Mouse (Mus musculus) adrenal gland, postnatal 10 days (tissue): ENCODE results near the gene Dock6. TPM values are rescaled to one million over a fixed set of nuclear protein-coding genes. Genes with fewer than 3 reads are reported as not detected.

Source experiments
- DNase-seq: peaks from one replicate; pipeline ENCODE4 v3.0.0; 2021; ENCODE audit warnings: mixed read lengths
- total RNA-seq, 2 experiments: library from RNA; stranded (reverse); gene quantifications; 2 replicates each; pipeline ENCODE4 v1.2.3; 2021

Dock6 gene
- total RNA-seq, 2 experiments from 2014 or later: 40.1 to 56.3 TPM

- DNase-seq: peak; percentile 64
Measured at GRCm38 (mm10) chr9:21846755-21847341, 5.6 kb downstream of the Dock6 start.

- no peak for DNase-seq
Measured at GRCm38 (mm10) chr9:21845381-21846080, 6.9 kb downstream of the Dock6 start.

GRCm38 (mm10) chr9:21843086-21843485, 9.3 kb downstream of the Dock6 start:
- DNase-seq: no peak

- DNase-seq: no peak
Measured at GRCm38 (mm10) chr9:21842391-21842790, 10.0 kb downstream of the Dock6 start.

GRCm38 (mm10) chr9:21841340-21841739, 11.1 kb downstream of the Dock6 start:
- DNase-seq: no peak

GRCm38 (mm10) chr9:21840115-21840787, 12.2 kb downstream of the Dock6 start:
- peak; percentile 69 for DNase-seq

GRCm38 (mm10) chr9:21837690-21838089, 14.7 kb downstream of the Dock6 start:
- DNase-seq: no peak

GRCm38 (mm10) chr9:21835258-21835912, 17.1 kb downstream of the Dock6 start, which contains the start of gene Angptl8:
Gene Angptl8, plus strand, starts transcription at chr9:21835510.
- DNase-seq: peak; percentile 89

- DNase-seq: peak; percentile 63
Measured at GRCm38 (mm10) chr9:21831558-21832240, 20.7 kb downstream of the Dock6 start.

- DNase-seq: peak; percentile 78
Measured at GRCm38 (mm10) chr9:21830936-21831335, 21.5 kb downstream of the Dock6 start.

- DNase-seq: no peak
Measured at GRCm38 (mm10) chr9:21830461-21830850, 22.0 kb downstream of the Dock6 start.

GRCm38 (mm10) chr9:21829834-21830460, 22.5 kb downstream of the Dock6 start:
- no peak for DNase-seq

- no peak for DNase-seq
Measured at GRCm38 (mm10) chr9:21824366-21824765, 28.1 kb downstream of the Dock6 start.

- DNase-seq: no peak
Measured at GRCm38 (mm10) chr9:21823957-21824356, 28.5 kb downstream of the Dock6 start.

GRCm38 (mm10) chr9:21822686-21823085, 29.7 kb downstream of the Dock6 start:
- DNase-seq: no peak

GRCm38 (mm10) chr9:21820183-21820582, 32.3 kb downstream of the Dock6 start:
- DNase-seq: no peak

- DNase-seq: no peak
Measured at GRCm38 (mm10) chr9:21819181-21819729, 33.2 kb downstream of the Dock6 start.

- no peak for DNase-seq
Measured at GRCm38 (mm10) chr9:21818561-21818960, 33.9 kb downstream of the Dock6 start.

GRCm38 (mm10) chr9:21818125-21818524, 34.3 kb downstream of the Dock6 start:
- no peak for DNase-seq

- no peak for DNase-seq
Measured at GRCm38 (mm10) chr9:21816716-21817305, 35.6 kb downstream of the Dock6 start.

GRCm38 (mm10) chr9:21811170-21811569, 41.3 kb downstream of the Dock6 start:
- no peak for DNase-seq
